Comparison of ENCODE assay signal across 23 mouse cellular contexts in the genomic region with DNA sequence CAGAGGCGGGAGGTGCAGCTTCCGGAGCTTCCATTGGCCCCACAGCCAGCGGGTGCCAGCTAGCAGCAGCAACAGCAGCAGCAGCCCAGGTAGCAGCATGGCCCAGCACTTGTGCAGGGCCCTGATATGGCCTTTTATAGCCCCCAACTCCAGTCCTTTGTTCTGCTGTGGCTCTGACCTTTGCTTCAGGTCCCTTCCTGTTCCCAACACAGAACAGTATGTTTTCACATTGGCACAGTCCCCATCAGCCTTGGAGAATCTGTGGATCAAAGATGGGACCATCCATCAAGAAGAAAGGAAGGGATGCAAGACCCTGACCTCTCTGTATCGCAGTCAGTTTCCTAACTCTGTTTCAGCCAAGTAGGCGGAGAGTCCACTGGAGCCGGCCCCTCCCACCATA. TPM values are rescaled to one million over a fixed set of nuclear protein-coding genes. Genes with fewer than 3 reads are reported as not detected.
"Had no signal": no experiment of that assay in that cellular context is flagged by ENCODE, and none has a peak within 500 bp of the region (broad histone marks: within the 10 kb centered on the region; RNA-seq: fewer than 3 reads in every experiment).

Gene Cyp21a1, minus strand, starts transcription at position 261 of the 400 bp plus-strand sequence.

RNA-seq across cellular contexts. Expression of gene Cyp21a1, which starts in this region (rescaled TPM):
- total RNA-seq: gastrocnemius, postnatal 36 days; heart, adult 18-20 months; heart, postnatal 10 days; heart, postnatal 25 days; heart, postnatal 4 days; layer of hippocampus, postnatal 14 days; left cerebral cortex, adult 18-20 months; left cerebral cortex, postnatal 10 days; left cerebral cortex, postnatal 25 days; left cerebral cortex, postnatal 4 days had no signal
- polyA plus RNA-seq: heart, embryonic 10.5 days; heart, embryonic 14.5 days; heart, embryonic 16.5 days; hindbrain, embryonic 10.5 days; hindbrain, embryonic 12.5 days; hindbrain, embryonic 14.5 days; hindbrain, embryonic 16.5 days; inflammation-experienced regulatory T-cells, adult 6 months; limb, embryonic 11.5 days; limb, embryonic 13.5 days; liver, adult 2 months; liver, embryonic 12.5 days; liver, embryonic 14.5 days had no signal
